Mouse (Mus musculus) gonadal fat pad, adult 2 months (tissue): ENCODE data around the gene Gm9821. TPM values are rescaled to one million over a fixed set of nuclear protein-coding genes. Genes with fewer than 3 reads are reported as not detected.

Experiments
- DNase-seq: peaks from one replicate; pipeline ENCODE4 v3.0.0-alpha.2; 2012; ENCODE audit warnings: low read depth
- polyA plus RNA-seq: library from polyadenylated mRNA; depleted of rRNA; stranded (reverse); fragments of >200 nt; gene quantifications from 2 replicates; pipeline ENCODE4 v1.2.3, GENCODE M21; 2012

The Gm9821 gene
- polyA plus RNA-seq, 1 experiment, result 0.05 TPM

- no peak for DNase-seq
Observed at GRCm38 (mm10) chr2:91948792-91949241, 3.3 kb downstream of the Gm9821 start.

- DNase-seq, result no peak
Observed at GRCm38 (mm10) chr2:91949411-91950274, 4.1 kb downstream of the Gm9821 start.

GRCm38 (mm10) chr2:91950275-91951085 lies 5.0 kb downstream of the Gm9821 start:
- peak; percentile 83 for DNase-seq

GRCm38 (mm10) chr2:91953825-91954224 lies 8.3 kb downstream of the Gm9821 start:
- DNase-seq, result no peak

GRCm38 (mm10) chr2:91955121-91955591 lies 9.7 kb downstream of the Gm9821 start:
- DNase-seq, result no peak

GRCm38 (mm10) chr2:91955875-91956274 lies 10.4 kb downstream of the Gm9821 start:
- no peak for DNase-seq

GRCm38 (mm10) chr2:91957096-91957495 lies 11.6 kb downstream of the Gm9821 start:
- no peak for DNase-seq

- DNase-seq, result no peak
Observed at GRCm38 (mm10) chr2:91958049-91958448, 12.5 kb downstream of the Gm9821 start.

- DNase-seq, result no peak
Observed at GRCm38 (mm10) chr2:91958701-91959457, 13.4 kb downstream of the Gm9821 start.

GRCm38 (mm10) chr2:91959544-91960410 lies 14.3 kb downstream of the Gm9821 start:
- DNase-seq, result no peak

- no peak for DNase-seq
Observed at GRCm38 (mm10) chr2:91960459-91960858, 15.0 kb downstream of the Gm9821 start.

- DNase-seq, result no peak
Observed at GRCm38 (mm10) chr2:91961901-91962761, 16.6 kb downstream of the Gm9821 start.

- DNase-seq, result no peak
Observed at GRCm38 (mm10) chr2:91962864-91963401, 17.4 kb downstream of the Gm9821 start.

- DNase-seq, result no peak
Observed at GRCm38 (mm10) chr2:91963443-91963932, 18.0 kb downstream of the Gm9821 start.

GRCm38 (mm10) chr2:91964610-91965204 lies 19.2 kb downstream of the Gm9821 start:
- no peak for DNase-seq

GRCm38 (mm10) chr2:91965417-91965816 lies 19.9 kb downstream of the Gm9821 start:
- DNase-seq, result no peak

GRCm38 (mm10) chr2:91966367-91966766 lies 20.9 kb downstream of the Gm9821 start:
- no peak for DNase-seq

- no peak for DNase-seq
Observed at GRCm38 (mm10) chr2:91967962-91968361, 22.5 kb downstream of the Gm9821 start.
